Mouse (Mus musculus) hindbrain, embryonic 13.5 days (tissue): ENCODE results near the gene Syn3. TPM values are rescaled to one million over a fixed set of nuclear protein-coding genes. Genes with fewer than 3 reads are reported as not detected.

Experiments used
- ATAC-seq: fragments of 200-750 bp; cut with Nextera tagmentation; 2 replicates; pipeline ENCODE4 v1.8.0; 2017; ENCODE audit warnings: moderate TSS enrichment; ENCODE audit not compliant: low FRiP score
- H3K27ac ChIP-seq: fragments of 300-500 bp; sonication (generic); 2 replicates; pipeline ENCODE4 v1.5.1; 2015; ENCODE audit warnings: inconsistent platforms, mild to moderate bottlenecking, moderate library complexity
- H3K27me3 ChIP-seq: fragments of 300-500 bp; sonication (generic); 2 replicates; pipeline ENCODE4 v1.6.1; 2015; ENCODE audit warnings: mild to moderate bottlenecking, inconsistent platforms
- H3K36me3 ChIP-seq: fragments of 300-500 bp; sonication (generic); 2 replicates; pipeline ENCODE4 v1.6.1; 2015; ENCODE audit warnings: mild to moderate bottlenecking, inconsistent platforms
- H3K4me1 ChIP-seq: fragments of 300-500 bp; sonication (generic); replicated peaks from 2 replicates; pipeline ENCODE4 v1.6.1; 2015; ENCODE audit warnings: inconsistent platforms
- H3K4me2 ChIP-seq: fragments of 300-500 bp; sonication (generic); 2 replicates; pipeline ENCODE4 v1.6.1; 2015; ENCODE audit warnings: inconsistent platforms, mild to moderate bottlenecking, moderate library complexity
- H3K4me3 ChIP-seq: fragments of 300-500 bp; sonication (generic); 2 replicates; pipeline ENCODE4 v1.5.1; 2015; ENCODE audit warnings: mild to moderate bottlenecking, inconsistent platforms
- H3K9ac ChIP-seq: fragments of 300-500 bp; sonication (generic); 2 replicates; pipeline ENCODE4 v1.6.1; 2015; ENCODE audit warnings: mild to moderate bottlenecking, inconsistent platforms
- H3K9me3 ChIP-seq: fragments of 300-500 bp; sonication (generic); 2 replicates; pipeline ENCODE4 v1.6.1; 2016; ENCODE audit warnings: inconsistent platforms
- WGBS: fragments of 180-500 bp; shearing (Covaris S2); methylation state at CpG from one replicate; pipeline ENCODE4 v1.1.7; 2015; 5-methylcytosine and 5-hydroxymethylcytosine counted together
- polyA plus RNA-seq: library from polyadenylated mRNA; unstranded; fragments of >200 nt; fragmentation: Nextera tagmentation; extraction: Ambion mirVana; gene quantifications from 2 replicates; pipeline ENCODE4 v1.2.1, GENCODE M21; 2015

Gene Syn3
- polyA plus RNA-seq, 1 experiment from 2014 or later: 16.7 TPM

DNA sequence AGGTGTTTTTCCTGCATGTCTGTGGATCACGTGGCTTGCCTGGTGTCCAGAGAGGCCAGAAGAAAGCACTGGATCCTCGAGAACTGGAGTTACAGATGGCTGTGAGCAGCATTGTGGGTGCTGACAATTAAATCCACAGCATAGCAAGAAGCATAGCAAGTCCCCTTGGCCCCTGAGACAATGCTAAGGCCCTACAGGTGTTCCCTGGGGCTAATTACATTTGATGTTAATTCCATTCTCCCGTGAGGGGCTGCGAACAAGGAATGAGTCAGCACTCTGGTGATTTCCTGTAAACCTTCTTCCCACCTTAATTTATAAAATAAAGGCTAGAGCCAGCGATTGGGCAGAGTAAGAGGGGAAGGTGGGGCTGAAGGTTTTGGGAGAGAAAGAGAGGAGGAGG lies 479.9 kb downstream of the Syn3 start:
- Histone ChIP-seq H3K4me1 (peaks cover 12% of the 10 kb centered on the region), H3K9ac (no peak overlapping the region), H3K4me2 (no peak overlapping the region), H3K27ac (no peak overlapping the region), H3K27me3 (no peaks in the 10 kb centered on the region), H3K9me3 (no peaks in the 10 kb centered on the region), H3K4me3 (no peak overlapping the region), H3K36me3 (no peaks in the 10 kb centered on the region)
- 42% methylated on average over 5 of the region's 5 CpGs for WGBS
- ATAC-seq: no peak

DNA sequence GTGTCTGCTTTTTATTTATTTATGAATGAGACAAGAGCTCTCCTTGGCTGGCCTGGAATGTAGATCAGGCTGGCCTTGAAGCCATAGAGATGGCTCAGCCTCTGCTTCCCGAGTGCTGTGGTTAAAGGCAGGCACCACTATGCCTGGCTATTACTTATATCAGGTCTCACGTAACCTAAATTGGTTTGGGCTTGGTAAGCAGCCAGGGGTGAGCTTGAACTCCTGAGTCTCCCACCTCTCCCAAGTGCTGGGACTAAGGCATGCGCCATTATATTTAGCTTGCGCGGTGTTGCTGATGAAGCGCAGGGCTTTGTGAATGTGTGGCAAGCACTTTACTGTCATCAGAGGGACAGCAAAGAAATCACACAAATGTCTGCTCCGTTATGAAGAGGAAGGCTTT lies 480.9 kb downstream of the Syn3 start:
- H3K4me2 ChIP-seq: no peak overlapping the region
- H3K9me3 ChIP-seq: no peaks in the 10 kb centered on the region
- no peaks in the 10 kb centered on the region for H3K27me3 ChIP-seq
- no peaks in the 10 kb centered on the region for H3K36me3 ChIP-seq
- WGBS: 94% methylated on average over 7 of the region's 7 CpGs
- H3K4me1 ChIP-seq: peaks cover 9% of the 10 kb centered on the region
- H3K9ac ChIP-seq: no peak overlapping the region
- no peak for ATAC-seq
- no peak overlapping the region for H3K27ac ChIP-seq
- H3K4me3 ChIP-seq: no peak overlapping the region

DNA sequence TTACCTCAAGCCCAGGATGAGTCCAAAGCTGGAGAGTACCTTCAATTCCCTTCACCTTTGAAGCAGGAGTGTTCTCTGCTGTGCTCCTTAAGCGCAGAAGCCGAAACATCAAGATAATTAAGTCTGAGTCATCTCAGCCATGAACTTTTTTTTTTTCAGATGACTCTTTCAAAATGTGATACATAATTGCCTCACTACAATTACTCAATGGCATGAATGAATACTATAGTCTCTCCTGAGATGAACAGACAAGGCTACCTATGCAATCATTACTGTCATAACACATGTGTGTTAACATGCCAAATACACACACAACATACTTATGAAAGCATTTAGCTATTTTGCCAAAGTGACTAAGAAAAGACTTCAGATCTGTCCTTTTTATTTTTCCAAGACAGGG lies 486.9 kb downstream of the Syn3 start, which contains the start of gene Bpifc:
TSS of gene Bpifc (minus strand) at position 115 of the 400 bp plus-strand sequence.
- no peaks in the 10 kb centered on the region for H3K27me3 ChIP-seq
- no peaks in the 10 kb centered on the region for H3K4me1 ChIP-seq
- no peak within 1 kb of the TSS for H3K27ac ChIP-seq
- no peak within 1 kb of the TSS for H3K9ac ChIP-seq
- 92% methylated on average over 2 of the region's 2 CpGs for WGBS
- no peak for ATAC-seq
- H3K4me2 ChIP-seq: no peak within 1 kb of the TSS
- H3K4me3 ChIP-seq: no peak within 1 kb of the TSS
- no peaks in the 10 kb centered on the region for H3K36me3 ChIP-seq
- no peaks in the 10 kb centered on the region for H3K9me3 ChIP-seq

DNA sequence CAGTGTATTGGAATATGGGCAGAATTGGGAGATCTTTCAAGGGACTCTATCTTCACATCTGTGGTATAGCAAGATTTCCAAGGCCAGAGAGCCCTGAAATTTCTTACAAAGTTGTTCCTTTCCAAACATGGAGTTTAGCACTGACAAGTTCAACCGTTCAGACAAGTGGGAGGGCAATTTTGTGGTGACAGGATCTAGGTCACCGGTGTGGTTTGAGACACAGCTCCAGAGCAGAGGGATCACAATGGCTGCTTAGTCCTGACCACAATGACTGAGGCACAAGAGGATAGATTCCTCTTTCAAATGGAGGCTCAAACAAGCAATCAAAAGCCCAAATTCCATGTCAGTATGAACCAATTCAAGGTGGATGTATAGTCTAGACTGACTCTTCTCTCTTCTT lies 487.5 kb downstream of the Syn3 start:
- H3K9ac ChIP-seq: no peak overlapping the region
- H3K4me3 ChIP-seq: no peak overlapping the region
- no peak for ATAC-seq
- no peaks in the 10 kb centered on the region for H3K36me3 ChIP-seq
- H3K4me1 ChIP-seq: no peaks in the 10 kb centered on the region
- H3K9me3 ChIP-seq: no peaks in the 10 kb centered on the region
- 86% methylated on average over 2 of the region's 2 CpGs for WGBS
- H3K27ac ChIP-seq: no peak overlapping the region
- H3K27me3 ChIP-seq: no peaks in the 10 kb centered on the region
- H3K4me2 ChIP-seq: no peak overlapping the region

DNA sequence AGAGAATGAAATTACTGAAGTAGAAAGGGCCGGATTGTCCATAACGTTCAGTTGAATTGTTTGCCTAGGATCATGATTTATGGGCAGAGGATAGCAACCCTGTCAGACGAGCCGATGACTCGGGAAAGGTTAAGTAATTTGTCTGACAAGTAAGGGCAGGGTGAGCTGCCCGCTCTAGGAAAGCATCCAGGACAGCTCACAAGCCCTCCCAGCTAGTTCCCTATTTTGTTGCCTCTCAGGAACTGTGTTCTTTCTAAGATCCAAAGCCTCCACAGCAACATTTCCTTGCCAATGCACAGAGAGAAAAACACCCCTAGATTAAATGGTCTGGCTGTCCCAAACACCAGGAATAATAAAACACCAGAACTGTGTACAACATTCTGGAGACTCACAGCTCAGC lies 488.1 kb downstream of the Syn3 start:
- 51% methylated on average over 6 of the region's 6 CpGs for WGBS
- Histone ChIP-seq H3K27ac (no peak overlapping the region), H3K4me2 (no peak overlapping the region), H3K9ac (no peak overlapping the region), H3K4me3 (no peak overlapping the region), H3K27me3 (no peaks in the 10 kb centered on the region), H3K9me3 (no peaks in the 10 kb centered on the region), H3K36me3 (no peaks in the 10 kb centered on the region), H3K4me1 (no peaks in the 10 kb centered on the region)
- no peak for ATAC-seq

DNA sequence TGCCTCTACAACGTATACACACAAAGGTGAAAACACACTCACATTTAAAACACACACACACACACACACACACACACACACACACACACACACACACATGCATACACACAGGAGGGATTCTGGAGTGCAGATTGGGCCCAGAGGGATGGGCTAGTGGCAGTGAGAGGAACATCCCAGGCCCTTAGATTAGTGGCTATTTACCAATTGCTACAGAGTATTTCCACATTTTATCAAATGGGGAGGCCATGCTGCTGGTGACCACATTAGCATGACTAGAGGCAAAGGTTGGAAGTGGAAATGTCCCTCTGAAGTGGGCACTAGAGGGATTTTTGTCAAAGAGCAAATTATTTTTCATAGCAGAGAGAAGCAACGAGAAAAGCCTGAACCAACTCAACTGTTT lies 489.0 kb downstream of the Syn3 start:
- Histone ChIP-seq H3K36me3 (no peaks in the 10 kb centered on the region), H3K9me3 (no peaks in the 10 kb centered on the region), H3K27me3 (no peaks in the 10 kb centered on the region), H3K27ac (no peak overlapping the region), H3K4me2 (no peak overlapping the region), H3K4me3 (no peak overlapping the region), H3K9ac (no peak overlapping the region), H3K4me1 (no peaks in the 10 kb centered on the region)
- ATAC-seq: no peak
- WGBS: 88% methylated on average over 2 of the region's 2 CpGs

DNA sequence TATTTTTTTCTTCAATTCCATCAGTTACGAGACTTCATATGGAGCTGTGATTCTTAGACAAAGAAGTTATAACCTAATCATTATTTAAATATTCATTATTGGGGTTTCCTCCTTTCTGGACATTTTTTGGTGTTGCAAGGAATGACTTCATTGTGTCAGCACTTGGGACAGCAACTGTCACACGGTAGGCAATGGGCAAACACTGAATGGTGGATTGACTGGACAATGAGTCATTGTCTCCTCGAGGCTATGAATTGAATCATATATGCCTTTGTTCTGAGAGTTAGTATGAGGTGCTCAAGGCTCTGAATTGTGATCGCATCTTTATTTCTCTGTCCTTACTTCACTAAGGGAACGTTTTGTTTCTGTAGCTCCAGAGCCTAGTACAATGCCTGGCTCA lies 492.2 kb downstream of the Syn3 start:
- no peak overlapping the region for H3K27ac ChIP-seq
- H3K9ac ChIP-seq: no peak overlapping the region
- no peak overlapping the region for H3K4me3 ChIP-seq
- H3K4me1 ChIP-seq: no peaks in the 10 kb centered on the region
- H3K4me2 ChIP-seq: no peak overlapping the region
- no peaks in the 10 kb centered on the region for H3K36me3 ChIP-seq
- no peak for ATAC-seq
- no peaks in the 10 kb centered on the region for H3K27me3 ChIP-seq
- 60% methylated on average over 5 of the region's 5 CpGs for WGBS
- no peaks in the 10 kb centered on the region for H3K9me3 ChIP-seq

Other genes starting within 250 kb of the Syn3 start
- gene Timp3, start 198.5 kb downstream of the Syn3 start, polyA plus RNA-seq: 32.3 and 37.1 TPM in 2 replicates
- gene Hsp90b1, start 206.6 kb upstream of the Syn3 start, polyA plus RNA-seq: 342 and 354 TPM in 2 replicates
- 3.1 and 3.2 TPM in 2 replicates for gene Ttc41, start 206.9 kb upstream of the Syn3 start, polyA plus RNA-seq